Mouse (Mus musculus): ENCODE measurements around the gene Wipi2.

- TF ChIP-seq POLR2A (IDR thresholded peaks at IDR 0.05; ENCODE audit: insufficient read depth, low read depth, low read length) (no peak), CTCF (IDR thresholded peaks at IDR 0.05; ENCODE audit: insufficient read depth, low read depth, low read length) (no peak)
Measured at GRCm38 (mm10) chr5:142692248-142692647, 64.8 kb downstream of the Wipi2 start, which contains the start of gene Slc29a4.

All from olfactory bulb, adult 2 months (tissue).